Comparison of ENCODE assay signal across 8 mouse cellular contexts in the genomic region with DNA sequence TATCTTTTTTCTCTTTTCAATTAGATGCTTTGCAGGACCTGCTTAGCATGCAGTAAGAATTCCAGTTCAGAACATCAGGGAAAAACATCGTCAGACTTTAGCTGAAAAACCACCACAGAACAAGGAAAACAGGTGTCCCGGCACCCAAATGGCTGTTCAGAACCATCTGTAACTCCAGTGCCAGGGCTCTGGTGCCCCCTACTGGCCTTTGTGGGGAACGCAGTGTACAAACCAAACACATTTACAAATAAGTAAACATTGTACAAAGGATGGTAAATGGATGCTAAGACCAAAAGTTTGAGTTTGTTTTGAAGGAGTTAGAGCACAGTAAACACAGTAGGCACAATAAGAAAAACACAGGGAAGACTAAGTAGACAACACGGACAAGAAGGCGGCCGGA.
DNase-seq lines count a peak whose midpoint lies in the region; ATAC-seq and TF ChIP-seq lines count a peak whose summit lies in the region.
"Had no signal": no experiment of that assay in that cellular context is flagged by ENCODE, and none has a peak within 500 bp of the region (broad histone marks: within the 10 kb centered on the region; RNA-seq: fewer than 3 reads in every experiment).

No protein-coding gene starts in this region.

- no peak for ATAC-seq in limb, embryonic 11.5 days (ENCODE audit: insufficient number of reproducible peaks, low FRiP score, low TSS enrichment, low read depth)
- ATAC-seq in G1E (ENCODE audit: extremely low read depth, insufficient number of reproducible peaks, low FRiP score, poor library complexity, severe bottlenecking): no peak; the same call in 1 of the 2 replicates

- WGBS in limb, embryonic 11.5 days: 88% methylated on average over 6 of the region's 6 CpGs
- 87% methylated on average over 6 of the region's 6 CpGs for WGBS in limb, embryonic 10.5 days

- TF ChIP-seq CTCF in G1E (IDR thresholded peaks at IDR 0.05; ENCODE audit: low read depth, low read length): peak; percentile 60; the same call in 1 of the 2 replicates

- DNase-seq in limb, embryonic 11.5 days (ENCODE audit: low spot score): peak; percentile 40
- DNase-seq in limb, embryonic 10.5 days (ENCODE audit: low spot score): no peak
- DNase-seq in G1E (ENCODE audit: low spot score): no peak
- peak; percentile 12 for DNase-seq in brain, adult 2 months (ENCODE audit: low read depth, low spot score)
- DNase-seq in splenic B cell, adult 2 months (ENCODE audit: low read depth, low spot score): peak; percentile 47
- DNase-seq in urinary bladder, postnatal 36 days (ENCODE audit: low spot score in 2 of 2): no peak
- DNase-seq in urinary bladder, adult 18-20 months (ENCODE audit: low spot score in 2 of 2): no peak

- H3K27me3 ChIP-seq in limb, embryonic 11.5 days (ENCODE audit: control insufficient read depth, insufficient read depth, low read length): no peaks in the 10 kb centered on the region
- no peaks in the 10 kb centered on the region for H3K27me3 ChIP-seq in limb, embryonic 10.5 days (ENCODE audit: low read depth, poor library complexity, severe bottlenecking)
- no peaks in the 10 kb centered on the region for H3K27me3 ChIP-seq in G1E (ENCODE audit: insufficient read depth, low read length)
- no peaks in the 10 kb centered on the region for H3K27me3 ChIP-seq in splenic B cell, adult 2 months (ENCODE audit: control insufficient read depth, insufficient read depth, low read length, poor library complexity, severe bottlenecking)

- H3K9me3 ChIP-seq in limb, embryonic 11.5 days (ENCODE audit: control insufficient read depth, low read length): no peaks in the 10 kb centered on the region
- H3K9me3 ChIP-seq in limb, embryonic 10.5 days (replicated peaks): no peaks in the 10 kb centered on the region
- H3K9me3 ChIP-seq in G1E (replicated peaks): no peaks in the 10 kb centered on the region

- no peak overlapping the region for H3K4me2 ChIP-seq in limb, embryonic 11.5 days (ENCODE audit: low read depth, severe bottlenecking)

- no peaks in the 10 kb centered on the region for H3K4me1 ChIP-seq in limb, embryonic 11.5 days (ENCODE audit: control insufficient read depth, insufficient read depth, low read length)
- no peaks in the 10 kb centered on the region for H3K4me1 ChIP-seq in limb, embryonic 10.5 days
- no peaks in the 10 kb centered on the region for H3K4me1 ChIP-seq in G1E (ENCODE audit: insufficient read depth, low read depth, low read length)

- no peak overlapping the region for H3K27ac ChIP-seq in limb, embryonic 11.5 days (replicated peaks; ENCODE audit: low read depth, low read length)
- H3K27ac ChIP-seq in limb, embryonic 10.5 days: no peak overlapping the region

- no peak overlapping the region for H3K4me3 ChIP-seq in limb, embryonic 11.5 days (ENCODE audit: low read depth, low read length)
- no peak overlapping the region for H3K4me3 ChIP-seq in limb, embryonic 10.5 days
- no peak overlapping the region for H3K4me3 ChIP-seq in G1E (ENCODE audit: low read depth, low read length)
- H3K4me3 ChIP-seq: erythroblast, embryonic 14.5 days had no signal

- peaks cover 2% of the 10 kb centered on the region; the same call in 1 of the 2 replicates for H3K36me3 ChIP-seq in limb, embryonic 11.5 days (ENCODE audit: control insufficient read depth, insufficient read depth, low read length)
- H3K36me3 ChIP-seq in limb, embryonic 10.5 days: peaks cover 53% of the 10 kb centered on the region
- H3K36me3 ChIP-seq in G1E (replicated peaks): peaks cover 38% of the 10 kb centered on the region
- peaks cover 11% of the 10 kb centered on the region; the same call in 1 of the 2 replicates for H3K36me3 ChIP-seq in splenic B cell, adult 2 months (ENCODE audit: control insufficient read depth, insufficient read depth, low read length, poor library complexity, severe bottlenecking)

- no peak overlapping the region for H3K9ac ChIP-seq in limb, embryonic 11.5 days (ENCODE audit: low read length)

Comparison
In these comparisons a context has a peak if more than half of its experiments do, and no peak if none do; other contexts are left out.
1. DNase-seq: peak in limb, embryonic 11.5 days (single experiment), brain, adult 2 months (single experiment) and splenic B cell, adult 2 months (single experiment); none in limb, embryonic 10.5 days (single experiment), G1E (single experiment), urinary bladder, postnatal 36 days (0 of 2) and urinary bladder, adult 18-20 months (0 of 2).